Mouse (Mus musculus): ENCODE results near the gene Mllt10. TPM values are rescaled to one million over a fixed set of nuclear protein-coding genes. Genes with fewer than 3 reads are reported as not detected.
"Not testable (repeated sequence)": the region's sequence is repeated elsewhere in the genome, so short reads cannot be mapped to it uniquely, and the experiment has no call there.

The Mllt10 gene
- polyA plus RNA-seq, 1 experiment from 2014 or later = 36.4 TPM

- no peaks in the 10 kb centered on the region for H3K9me3 ChIP-seq (replicated peaks; ENCODE audit: control insufficient read depth, low read length)
- H3K36me3 ChIP-seq (ENCODE audit: control insufficient read depth, insufficient read depth, low read length) = peaks cover 9% of the 10 kb centered on the region
- no peak overlapping the region for H3K9ac ChIP-seq (ENCODE audit: low read depth, low read length)
- 92% methylated on average over 2 of the region's 2 CpGs for WGBS (ENCODE audit: insufficient replicate concordance)
- no peak overlapping the region for H3K27ac ChIP-seq (ENCODE audit: low read depth, low read length)
- no peaks in the 10 kb centered on the region for H3K4me1 ChIP-seq (ENCODE audit: control insufficient read depth, insufficient read depth, low read length)
- H3K27me3 ChIP-seq (ENCODE audit: control insufficient read depth, insufficient read depth, low read length) = no peaks in the 10 kb centered on the region
- H3K4me2 ChIP-seq = no peak overlapping the region
- no peak overlapping the region for H3K4me3 ChIP-seq (ENCODE audit: low read depth, low read length)
- no peak for ATAC-seq (replicated peaks; ENCODE audit: insufficient number of reproducible peaks, low FRiP score, low TSS enrichment)
Observed at GRCm38 (mm10) chr2:18071947-18072346, 16.9 kb downstream of the Mllt10 start.

GRCm38 (mm10) chr2:18080182-18080860 is 25.3 kb downstream of the Mllt10 start:
- ATAC-seq (replicated peaks; ENCODE audit: insufficient number of reproducible peaks, low FRiP score, low TSS enrichment) = no peak
- Histone ChIP-seq H3K27me3 (ENCODE audit: control insufficient read depth, insufficient read depth, low read length) (no peaks in the 10 kb centered on the region), H3K27ac (ENCODE audit: low read depth, low read length) (no peak overlapping the region), H3K4me2 (no peak overlapping the region), H3K36me3 (ENCODE audit: control insufficient read depth, insufficient read depth, low read length) (peaks cover 17% of the 10 kb centered on the region), H3K4me1 (ENCODE audit: control insufficient read depth, insufficient read depth, low read length) (no peaks in the 10 kb centered on the region), H3K4me3 (ENCODE audit: low read depth, low read length) (no peak overlapping the region), H3K9me3 (replicated peaks; ENCODE audit: control insufficient read depth, low read length) (no peaks in the 10 kb centered on the region), H3K9ac (ENCODE audit: low read depth, low read length) (no peak overlapping the region)
- WGBS (ENCODE audit: insufficient replicate concordance) = 96% methylated on average over 2 of the region's 2 CpGs

GRCm38 (mm10) chr2:18087695-18088094 is 32.7 kb downstream of the Mllt10 start:
- ATAC-seq (replicated peaks; ENCODE audit: insufficient number of reproducible peaks, low FRiP score, low TSS enrichment); H3K9ac ChIP-seq (ENCODE audit: low read depth, low read length); H3K4me1 ChIP-seq (ENCODE audit: control insufficient read depth, insufficient read depth, low read length); H3K27ac ChIP-seq (ENCODE audit: low read depth, low read length); H3K27me3 ChIP-seq (ENCODE audit: control insufficient read depth, insufficient read depth, low read length); H3K4me3 ChIP-seq (ENCODE audit: low read depth, low read length); H3K4me2 ChIP-seq; H3K9me3 ChIP-seq (replicated peaks; ENCODE audit: control insufficient read depth, low read length): not testable (repeated sequence)
- peaks cover 26% of the 10 kb centered on the region for H3K36me3 ChIP-seq (ENCODE audit: control insufficient read depth, insufficient read depth, low read length)
- WGBS (ENCODE audit: insufficient replicate concordance) = 98% methylated on average over 3 of the region's 3 CpGs

- H3K9ac ChIP-seq (ENCODE audit: low read depth, low read length) = no peak overlapping the region
- WGBS (ENCODE audit: insufficient replicate concordance) = 88% methylated on average over 1 of the region's 1 CpGs
- H3K4me1 ChIP-seq (ENCODE audit: control insufficient read depth, insufficient read depth, low read length) = no peaks in the 10 kb centered on the region
- no peaks in the 10 kb centered on the region for H3K9me3 ChIP-seq (replicated peaks; ENCODE audit: control insufficient read depth, low read length)
- no peak overlapping the region for H3K4me2 ChIP-seq
- no peak overlapping the region for H3K4me3 ChIP-seq (ENCODE audit: low read depth, low read length)
- H3K27ac ChIP-seq (ENCODE audit: low read depth, low read length) = no peak overlapping the region
- no peak for ATAC-seq (replicated peaks; ENCODE audit: insufficient number of reproducible peaks, low FRiP score, low TSS enrichment)
- peaks cover 19% of the 10 kb centered on the region for H3K36me3 ChIP-seq (ENCODE audit: control insufficient read depth, insufficient read depth, low read length)
- H3K27me3 ChIP-seq (ENCODE audit: control insufficient read depth, insufficient read depth, low read length) = no peaks in the 10 kb centered on the region
Observed at GRCm38 (mm10) chr2:18093858-18094257, 38.8 kb downstream of the Mllt10 start.

- no peak overlapping the region for H3K27ac ChIP-seq (ENCODE audit: low read depth, low read length)
Observed at GRCm38 (mm10) chr2:18094319-18094718, 39.3 kb downstream of the Mllt10 start.

GRCm38 (mm10) chr2:18095804-18096203 is 40.8 kb downstream of the Mllt10 start:
- Histone ChIP-seq H3K4me1 (ENCODE audit: control insufficient read depth, insufficient read depth, low read length) (no peaks in the 10 kb centered on the region), H3K4me3 (ENCODE audit: low read depth, low read length) (no peak overlapping the region), H3K9me3 (replicated peaks; ENCODE audit: control insufficient read depth, low read length) (0 out of 2 replicates have a peak, but pooled peaks cover 2% of the 10 kb centered on the region), H3K36me3 (ENCODE audit: control insufficient read depth, insufficient read depth, low read length) (peaks cover 24% of the 10 kb centered on the region), H3K27me3 (ENCODE audit: control insufficient read depth, insufficient read depth, low read length) (no peaks in the 10 kb centered on the region), H3K4me2 (no peak overlapping the region), H3K27ac (ENCODE audit: low read depth, low read length) (no peak overlapping the region), H3K9ac (ENCODE audit: low read depth, low read length) (no peak overlapping the region)
- 77% methylated on average over 2 of the region's 2 CpGs for WGBS (ENCODE audit: insufficient replicate concordance)
- ATAC-seq (replicated peaks; ENCODE audit: insufficient number of reproducible peaks, low FRiP score, low TSS enrichment) = no peak

More at GRCm38 (mm10) chr2:18094319-18094718, 39.3 kb downstream of the Mllt10 start:
- Histone ChIP-seq H3K27me3 (ENCODE audit: control insufficient read depth, insufficient read depth, low read length) (no peaks in the 10 kb centered on the region), H3K9me3 (replicated peaks; ENCODE audit: control insufficient read depth, low read length) (no peaks in the 10 kb centered on the region), H3K4me2 (no peak overlapping the region), H3K9ac (ENCODE audit: low read depth, low read length) (no peak overlapping the region), H3K4me1 (ENCODE audit: control insufficient read depth, insufficient read depth, low read length) (no peaks in the 10 kb centered on the region), H3K36me3 (ENCODE audit: control insufficient read depth, insufficient read depth, low read length) (peaks cover 19% of the 10 kb centered on the region), H3K4me3 (ENCODE audit: low read depth, low read length) (no peak overlapping the region)
- ATAC-seq (replicated peaks; ENCODE audit: insufficient number of reproducible peaks, low FRiP score, low TSS enrichment) = no peak

GRCm38 (mm10) chr2:18100914-18101313 is 45.9 kb downstream of the Mllt10 start:
- H3K27ac ChIP-seq (ENCODE audit: low read depth, low read length) = no peak overlapping the region
- 90% methylated on average over 2 of the region's 2 CpGs for WGBS (ENCODE audit: insufficient replicate concordance)

GRCm38 (mm10) chr2:18107561-18107960 is 52.5 kb downstream of the Mllt10 start:
- H3K9me3 ChIP-seq (replicated peaks; ENCODE audit: control insufficient read depth, low read length) = no peaks in the 10 kb centered on the region
- H3K36me3 ChIP-seq (ENCODE audit: control insufficient read depth, insufficient read depth, low read length) = peaks cover 3% of the 10 kb centered on the region; the same call in 1 of the 2 replicates
- no peak overlapping the region for H3K9ac ChIP-seq (ENCODE audit: low read depth, low read length)
- no peaks in the 10 kb centered on the region; the same call in 1 of the 2 replicates for H3K4me1 ChIP-seq (ENCODE audit: control insufficient read depth, insufficient read depth, low read length)
- no peak overlapping the region for H3K4me2 ChIP-seq
- H3K27me3 ChIP-seq (ENCODE audit: control insufficient read depth, insufficient read depth, low read length) = no peaks in the 10 kb centered on the region
- no peak overlapping the region for H3K4me3 ChIP-seq (ENCODE audit: low read depth, low read length)
- no peak overlapping the region for H3K27ac ChIP-seq (ENCODE audit: low read depth, low read length)
- ATAC-seq (replicated peaks; ENCODE audit: insufficient number of reproducible peaks, low FRiP score, low TSS enrichment) = no peak

More at GRCm38 (mm10) chr2:18100914-18101313, 45.9 kb downstream of the Mllt10 start:
- Histone ChIP-seq H3K27me3 (ENCODE audit: control insufficient read depth, insufficient read depth, low read length) (no peaks in the 10 kb centered on the region), H3K36me3 (ENCODE audit: control insufficient read depth, insufficient read depth, low read length) (peaks cover 19% of the 10 kb centered on the region), H3K4me3 (ENCODE audit: low read depth, low read length) (no peak overlapping the region), H3K9ac (ENCODE audit: low read depth, low read length) (no peak overlapping the region), H3K4me1 (ENCODE audit: control insufficient read depth, insufficient read depth, low read length) (no peaks in the 10 kb centered on the region), H3K9me3 (replicated peaks; ENCODE audit: control insufficient read depth, low read length) (0 out of 2 replicates have a peak, but pooled peaks cover 2% of the 10 kb centered on the region), H3K4me2 (no peak overlapping the region)
- no peak for ATAC-seq (replicated peaks; ENCODE audit: insufficient number of reproducible peaks, low FRiP score, low TSS enrichment)

GRCm38 (mm10) chr2:18108214-18108613 is 53.2 kb downstream of the Mllt10 start:
- H3K4me2 ChIP-seq = no peak overlapping the region
- peaks cover 4% of the 10 kb centered on the region; the same call in 1 of the 2 replicates for H3K36me3 ChIP-seq (ENCODE audit: control insufficient read depth, insufficient read depth, low read length)
- no peak overlapping the region for H3K9ac ChIP-seq (ENCODE audit: low read depth, low read length)
- H3K4me1 ChIP-seq (ENCODE audit: control insufficient read depth, insufficient read depth, low read length) = no peaks in the 10 kb centered on the region; the same call in 1 of the 2 replicates
- no peak overlapping the region for H3K4me3 ChIP-seq (ENCODE audit: low read depth, low read length)
- ATAC-seq (replicated peaks; ENCODE audit: insufficient number of reproducible peaks, low FRiP score, low TSS enrichment) = no peak
- WGBS (ENCODE audit: insufficient replicate concordance) = 95% methylated on average over 3 of the region's 3 CpGs
- no peaks in the 10 kb centered on the region for H3K9me3 ChIP-seq (replicated peaks; ENCODE audit: control insufficient read depth, low read length)
- H3K27me3 ChIP-seq (ENCODE audit: control insufficient read depth, insufficient read depth, low read length) = no peaks in the 10 kb centered on the region
- H3K27ac ChIP-seq (ENCODE audit: low read depth, low read length) = no peak overlapping the region

Measured in heart, embryonic 11.5 days (tissue).